Mouse (Mus musculus) layer of hippocampus, postnatal 36 days (tissue): ENCODE data around the gene Iah1. TPM values are rescaled to one million over a fixed set of nuclear protein-coding genes. Genes with fewer than 3 reads are reported as not detected.

Experiments
- DNase-seq, 2 experiments: peaks; one replicate each; pipeline ENCODE4 v3.0.0; 2022
- total RNA-seq, 2 experiments: library from RNA; stranded (reverse); gene quantifications; 2 replicates each; pipeline ENCODE4 v1.2.3; 2021

Gene Iah1
- total RNA-seq, 2 experiments from 2014 or later = 14.5 to 15.3 TPM

- DNase-seq = no peak
Observed at GRCm38 (mm10) chr12:21320317-21320716, 4.1 kb downstream of the Iah1 start.

- no peak for DNase-seq
Observed at GRCm38 (mm10) chr12:21321170-21321569, 5.0 kb downstream of the Iah1 start.

- no peak for DNase-seq
Observed at GRCm38 (mm10) chr12:21322296-21322695, 6.1 kb downstream of the Iah1 start.

- DNase-seq = no peak
Observed at GRCm38 (mm10) chr12:21322856-21323255, 6.7 kb downstream of the Iah1 start.

GRCm38 (mm10) chr12:21324101-21324500 lies 7.9 kb downstream of the Iah1 start:
- no peak for DNase-seq

GRCm38 (mm10) chr12:21325266-21325665 lies 9.1 kb downstream of the Iah1 start:
- DNase-seq = no peak

- DNase-seq = no peak
Observed at GRCm38 (mm10) chr12:21326325-21326724, 10.1 kb downstream of the Iah1 start.

GRCm38 (mm10) chr12:21329661-21330400 lies 13.6 kb downstream of the Iah1 start:
- DNase-seq = no peak

GRCm38 (mm10) chr12:21330961-21331576 lies 14.9 kb downstream of the Iah1 start:
- DNase-seq = no peak

- no peak for DNase-seq
Observed at GRCm38 (mm10) chr12:21331711-21332110, 15.5 kb downstream of the Iah1 start.

GRCm38 (mm10) chr12:21333021-21333420 lies 16.8 kb downstream of the Iah1 start:
- DNase-seq = no peak

- no peak for DNase-seq
Observed at GRCm38 (mm10) chr12:21333766-21334165, 17.6 kb downstream of the Iah1 start.

- peak; percentile 68 to 79 for DNase-seq
Observed at GRCm38 (mm10) chr12:21335869-21336268, 19.7 kb downstream of the Iah1 start.

- no peak for DNase-seq
Observed at GRCm38 (mm10) chr12:21337171-21337570, 21.0 kb downstream of the Iah1 start.

- DNase-seq = no peak
Observed at GRCm38 (mm10) chr12:21340674-21341073, 24.5 kb downstream of the Iah1 start.

GRCm38 (mm10) chr12:21346972-21347371 lies 30.8 kb downstream of the Iah1 start:
- DNase-seq = no peak

GRCm38 (mm10) chr12:21350113-21350876 lies 34.1 kb downstream of the Iah1 start:
- no peak for DNase-seq

- DNase-seq = no peak
Observed at GRCm38 (mm10) chr12:21353681-21354080, 37.5 kb downstream of the Iah1 start.

GRCm38 (mm10) chr12:21362686-21363085 lies 46.5 kb downstream of the Iah1 start:
- no peak for DNase-seq

GRCm38 (mm10) chr12:21363195-21363594 lies 47.0 kb downstream of the Iah1 start:
- no peak for DNase-seq

GRCm38 (mm10) chr12:21364624-21365435 lies 48.6 kb downstream of the Iah1 start:
- DNase-seq = no peak

GRCm38 (mm10) chr12:21368376-21369086 lies 52.3 kb downstream of the Iah1 start:
- no peak for DNase-seq
